Mouse (Mus musculus): ENCODE measurements around the gene Cracr2a. TPM values are rescaled to one million over a fixed set of nuclear protein-coding genes. Genes with fewer than 3 reads are reported as not detected.

Cracr2a gene
- total and polyA plus RNA-seq, 3 experiments: 0.05 TPM; not detected in 2

- H3K4me1 ChIP-seq (ENCODE audit: insufficient read depth, low read depth, low read length): no peaks in the 10 kb centered on the region
- ATAC-seq (ENCODE audit: extremely low read depth, insufficient number of reproducible peaks, low FRiP score, poor library complexity, severe bottlenecking) (no peak), DNase-seq (ENCODE audit: low spot score) (no peak)
- TF ChIP-seq POLR2AphosphoS5 (IDR thresholded peaks at IDR 0.05; ENCODE audit: insufficient replicate concordance, low read depth, low read length): no peak
- TF ChIP-seq TAL1 (conservative IDR thresholded peaks at IDR 0.05; ENCODE audit: low read depth, low read length): no peak
- TF ChIP-seq GATA1 (IDR thresholded peaks at IDR 0.05; ENCODE audit: borderline replicate concordance, low read length): no peak
- no peak for TF ChIP-seq CTCF (IDR thresholded peaks at IDR 0.05; ENCODE audit: low read depth, low read length)
- TF ChIP-seq GATA2 (IDR thresholded peaks at IDR 0.05; ENCODE audit: borderline replicate concordance, low read depth, low read length): no peak
- H3K4me3 ChIP-seq (ENCODE audit: low read depth, low read length): no peak overlapping the region
- H3K9me3 ChIP-seq (replicated peaks): peaks cover 66% of the 10 kb centered on the region
- no peaks in the 10 kb centered on the region for H3K36me3 ChIP-seq (replicated peaks)
- no peaks in the 10 kb centered on the region for H3K27me3 ChIP-seq (ENCODE audit: insufficient read depth, low read length)
These were observed 98.3 kb downstream of the Cracr2a start for GRCm38 (mm10) chr6:127659472-127659871.

DNA sequence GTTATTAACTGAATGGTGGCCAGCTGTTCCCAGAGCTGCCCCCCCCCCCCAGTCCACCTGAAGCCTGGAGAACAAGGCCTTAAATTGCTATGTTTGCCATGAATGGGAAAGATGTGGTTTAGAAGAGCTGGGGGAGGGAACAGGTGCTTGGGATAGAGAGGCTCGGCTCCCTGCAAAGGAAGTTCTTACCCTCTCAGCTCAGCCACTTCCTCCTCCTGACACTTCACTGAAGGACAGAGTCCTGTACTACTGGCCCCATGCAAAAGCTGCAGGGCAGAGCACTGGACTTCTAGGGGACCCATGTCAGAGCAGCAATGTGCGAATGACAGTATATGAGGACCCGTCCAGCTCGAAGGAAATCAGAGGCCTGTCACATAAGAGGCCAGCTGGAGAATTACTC is 98.8 kb downstream of the Cracr2a start:
- H3K36me3 ChIP-seq (replicated peaks): no peaks in the 10 kb centered on the region
- no peak overlapping the region for H3K4me3 ChIP-seq (ENCODE audit: low read depth, low read length)
- H3K27me3 ChIP-seq (ENCODE audit: insufficient read depth, low read length): no peaks in the 10 kb centered on the region
- H3K9me3 ChIP-seq (replicated peaks): peaks cover 68% of the 10 kb centered on the region
- H3K4me1 ChIP-seq (ENCODE audit: insufficient read depth, low read depth, low read length): no peaks in the 10 kb centered on the region
- no peak for DNase-seq (ENCODE audit: low spot score)
- no peak for ATAC-seq (ENCODE audit: extremely low read depth, insufficient number of reproducible peaks, low FRiP score, poor library complexity, severe bottlenecking)
- TF ChIP-seq GATA2 (IDR thresholded peaks at IDR 0.05; ENCODE audit: borderline replicate concordance, low read depth, low read length) (no peak), TAL1 (conservative IDR thresholded peaks at IDR 0.05; ENCODE audit: low read depth, low read length) (no peak), CTCF (IDR thresholded peaks at IDR 0.05; ENCODE audit: low read depth, low read length) (no peak), POLR2AphosphoS5 (IDR thresholded peaks at IDR 0.05; ENCODE audit: insufficient replicate concordance, low read depth, low read length) (no peak), GATA1 (IDR thresholded peaks at IDR 0.05; ENCODE audit: borderline replicate concordance, low read length) (no peak)

GRCm38 (mm10) chr6:127661717-127662292 is 100.7 kb downstream of the Cracr2a start:
- ATAC-seq (ENCODE audit: extremely low read depth, insufficient number of reproducible peaks, low FRiP score, poor library complexity, severe bottlenecking): no peak
- Histone ChIP-seq H3K4me1 (ENCODE audit: insufficient read depth, low read depth, low read length) (no peaks in the 10 kb centered on the region), H3K9me3 (replicated peaks) (peaks cover 68% of the 10 kb centered on the region), H3K27me3 (ENCODE audit: insufficient read depth, low read length) (no peaks in the 10 kb centered on the region), H3K36me3 (replicated peaks) (no peaks in the 10 kb centered on the region), H3K4me3 (ENCODE audit: low read depth, low read length) (no peak overlapping the region)
- no peak for TF ChIP-seq CTCF (IDR thresholded peaks at IDR 0.05; ENCODE audit: low read depth, low read length)
- no peak for TF ChIP-seq POLR2AphosphoS5 (IDR thresholded peaks at IDR 0.05; ENCODE audit: insufficient replicate concordance, low read depth, low read length)
- TF ChIP-seq GATA2 (IDR thresholded peaks at IDR 0.05; ENCODE audit: borderline replicate concordance, low read depth, low read length): no peak
- no peak for TF ChIP-seq GATA1 (IDR thresholded peaks at IDR 0.05; ENCODE audit: borderline replicate concordance, low read length)
- no peak for TF ChIP-seq TAL1 (conservative IDR thresholded peaks at IDR 0.05; ENCODE audit: low read depth, low read length)
- no peak for DNase-seq (ENCODE audit: low spot score)

DNA sequence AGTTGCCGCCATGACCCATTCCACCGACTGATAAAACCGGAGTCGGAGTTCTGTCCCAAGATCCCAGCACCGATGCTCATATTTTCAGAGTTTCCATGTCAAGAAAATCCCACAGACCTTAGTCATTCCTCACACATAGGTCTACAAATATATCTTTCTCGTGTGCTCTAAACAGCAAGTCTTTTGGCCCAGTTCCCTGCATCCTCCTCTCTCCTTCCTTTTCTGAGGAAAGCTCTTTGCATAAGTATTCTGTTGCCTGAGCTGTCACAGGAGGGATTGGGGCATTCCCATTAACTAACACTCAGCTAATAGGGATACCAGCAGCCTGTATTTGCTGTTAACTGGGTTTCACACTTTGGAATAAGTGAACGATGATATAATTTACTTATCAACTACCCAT is 102.1 kb downstream of the Cracr2a start:
- no peak for ATAC-seq (ENCODE audit: extremely low read depth, insufficient number of reproducible peaks, low FRiP score, poor library complexity, severe bottlenecking)
- H3K27me3 ChIP-seq (ENCODE audit: insufficient read depth, low read length): no peaks in the 10 kb centered on the region
- H3K36me3 ChIP-seq (replicated peaks): no peaks in the 10 kb centered on the region
- H3K9me3 ChIP-seq (replicated peaks): peaks cover 69% of the 10 kb centered on the region
- DNase-seq (ENCODE audit: low spot score): no peak
- no peaks in the 10 kb centered on the region for H3K4me1 ChIP-seq (ENCODE audit: insufficient read depth, low read depth, low read length)
- no peak overlapping the region for H3K4me3 ChIP-seq (ENCODE audit: low read depth, low read length)
- TF ChIP-seq CTCF (IDR thresholded peaks at IDR 0.05; ENCODE audit: low read depth, low read length) (no peak), GATA1 (IDR thresholded peaks at IDR 0.05; ENCODE audit: borderline replicate concordance, low read length) (no peak), POLR2AphosphoS5 (IDR thresholded peaks at IDR 0.05; ENCODE audit: insufficient replicate concordance, low read depth, low read length) (no peak), TAL1 (conservative IDR thresholded peaks at IDR 0.05; ENCODE audit: low read depth, low read length) (no peak), GATA2 (IDR thresholded peaks at IDR 0.05; ENCODE audit: borderline replicate concordance, low read depth, low read length) (no peak)

- Histone ChIP-seq H3K4me1 (ENCODE audit: insufficient read depth, low read depth, low read length) (no peaks in the 10 kb centered on the region), H3K36me3 (replicated peaks) (no peaks in the 10 kb centered on the region), H3K4me3 (ENCODE audit: low read depth, low read length) (no peak overlapping the region), H3K27me3 (ENCODE audit: insufficient read depth, low read length) (no peaks in the 10 kb centered on the region), H3K9me3 (replicated peaks) (peaks cover 64% of the 10 kb centered on the region)
- DNase-seq (ENCODE audit: low spot score) (no peak), ATAC-seq (ENCODE audit: extremely low read depth, insufficient number of reproducible peaks, low FRiP score, poor library complexity, severe bottlenecking) (no peak)
- TF ChIP-seq TAL1 (conservative IDR thresholded peaks at IDR 0.05; ENCODE audit: low read depth, low read length) (no peak), GATA2 (IDR thresholded peaks at IDR 0.05; ENCODE audit: borderline replicate concordance, low read depth, low read length) (no peak), POLR2AphosphoS5 (IDR thresholded peaks at IDR 0.05; ENCODE audit: insufficient replicate concordance, low read depth, low read length) (no peak), GATA1 (IDR thresholded peaks at IDR 0.05; ENCODE audit: borderline replicate concordance, low read length) (no peak), CTCF (IDR thresholded peaks at IDR 0.05; ENCODE audit: low read depth, low read length) (no peak)
These were observed 108.2 kb downstream of the Cracr2a start for GRCm38 (mm10) chr6:127669313-127669712.

DNA sequence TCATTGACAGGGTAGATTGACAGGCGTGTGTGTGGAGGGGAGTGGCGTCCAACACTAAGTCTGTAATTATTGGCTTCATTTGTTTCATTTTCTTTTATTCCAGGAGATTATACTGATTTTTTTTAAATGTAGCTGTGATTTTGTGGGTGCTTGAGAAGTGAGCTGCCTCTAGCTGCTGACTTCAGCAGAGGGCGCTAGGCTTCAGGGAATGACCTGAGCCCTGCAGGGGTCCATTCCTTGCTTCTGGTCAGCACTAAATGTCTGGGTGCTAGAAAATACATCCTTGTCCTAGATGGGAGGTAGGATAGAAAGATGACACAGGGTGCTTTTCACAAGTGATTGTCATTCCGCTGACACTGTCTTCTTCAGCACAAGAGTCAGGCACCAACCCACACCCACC is 108.9 kb downstream of the Cracr2a start:
- ATAC-seq (ENCODE audit: extremely low read depth, insufficient number of reproducible peaks, low FRiP score, poor library complexity, severe bottlenecking) (no peak), DNase-seq (ENCODE audit: low spot score) (no peak)
- no peaks in the 10 kb centered on the region for H3K36me3 ChIP-seq (replicated peaks)
- H3K9me3 ChIP-seq (replicated peaks): peaks cover 57% of the 10 kb centered on the region
- no peaks in the 10 kb centered on the region for H3K4me1 ChIP-seq (ENCODE audit: insufficient read depth, low read depth, low read length)
- H3K4me3 ChIP-seq (ENCODE audit: low read depth, low read length): no peak overlapping the region
- H3K27me3 ChIP-seq (ENCODE audit: insufficient read depth, low read length): no peaks in the 10 kb centered on the region
- TF ChIP-seq TAL1 (conservative IDR thresholded peaks at IDR 0.05; ENCODE audit: low read depth, low read length) (no peak), GATA1 (IDR thresholded peaks at IDR 0.05; ENCODE audit: borderline replicate concordance, low read length) (no peak), GATA2 (IDR thresholded peaks at IDR 0.05; ENCODE audit: borderline replicate concordance, low read depth, low read length) (no peak), POLR2AphosphoS5 (IDR thresholded peaks at IDR 0.05; ENCODE audit: insufficient replicate concordance, low read depth, low read length) (no peak)

All from G1E (cell line).